8 mouse cellular contexts compared by ENCODE assay signal in the genomic region with DNA sequence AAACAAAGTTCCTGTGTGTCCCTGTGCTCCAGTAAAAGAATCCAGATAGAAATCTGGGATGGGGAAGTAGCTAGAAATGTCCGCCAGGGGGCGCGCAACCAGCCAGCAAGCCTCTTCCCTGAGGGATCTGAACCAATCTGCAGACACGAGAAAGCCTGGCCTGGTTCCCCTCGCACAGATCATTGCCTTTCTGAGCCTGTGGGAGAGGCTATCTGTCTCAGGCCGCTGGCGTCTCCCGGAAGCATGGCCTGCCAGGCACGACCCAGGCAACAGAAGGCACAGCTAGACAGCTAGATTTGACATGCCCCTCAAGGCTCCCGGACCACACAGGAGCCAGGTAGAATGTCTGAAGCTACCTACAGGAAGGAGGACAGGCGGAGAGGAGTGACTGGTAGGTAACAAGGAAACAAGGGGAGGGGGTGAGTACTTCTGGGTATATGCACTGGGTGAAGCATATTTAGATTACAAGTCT. TPM values are rescaled to one million over a fixed set of nuclear protein-coding genes. Genes with fewer than 3 reads are reported as not detected.
DNase-seq lines count a peak whose midpoint lies in the region; ATAC-seq and TF ChIP-seq lines count a peak whose summit lies in the region.

Gene Dgcr6 (plus strand): TSS at position 130 of the 472 bp plus-strand sequence.

- H3K27me3 ChIP-seq in heart, embryonic 11.5 days (ENCODE audit: control insufficient read depth, insufficient read depth, low read length): no peaks in the 10 kb centered on the region
- H3K27me3 ChIP-seq in kidney, embryonic 15.5 days: peaks cover 3% of the 10 kb centered on the region; the same call in 1 of the 2 replicates
- H3K27me3 ChIP-seq in limb, embryonic 15.5 days: 0 out of 2 replicates have a peak, but pooled peaks cover 9% of the 10 kb centered on the region
- H3K27me3 ChIP-seq in midbrain, postnatal 0 days (ENCODE audit: insufficient read depth, low read length): no peaks in the 10 kb centered on the region; the same call in 1 of the 2 replicates
- no peaks in the 10 kb centered on the region for H3K27me3 ChIP-seq in splenic B cell, adult 2 months (ENCODE audit: control insufficient read depth, insufficient read depth, low read length, poor library complexity, severe bottlenecking)

- ATAC-seq in heart, embryonic 11.5 days (replicated peaks; ENCODE audit: insufficient number of reproducible peaks, low FRiP score, low TSS enrichment): no peak
- peak; percentile 88 for ATAC-seq in kidney, embryonic 15.5 days (replicated peaks; ENCODE audit: low FRiP score)
- 0 out of 2 replicates have a peak, but pooled peaks have one; percentile 44 for ATAC-seq in limb, embryonic 15.5 days (ENCODE audit: insufficient number of reproducible peaks, low FRiP score, low TSS enrichment, low read depth)
- peak; percentile 81 for ATAC-seq in midbrain, postnatal 0 days (ENCODE audit: low FRiP score)

- no peak within 1 kb of the TSS for H3K9ac ChIP-seq in heart, embryonic 11.5 days (ENCODE audit: low read depth, low read length)
- no peak within 1 kb of the TSS for H3K9ac ChIP-seq in kidney, embryonic 15.5 days
- no peak within 1 kb of the TSS for H3K9ac ChIP-seq in limb, embryonic 15.5 days
- peak within 1 kb of the TSS; percentile 48 for H3K9ac ChIP-seq in midbrain, postnatal 0 days (replicated peaks; ENCODE audit: low read length, poor library complexity, severe bottlenecking)

- TF ChIP-seq CTCF in embryonic fibroblast, embryonic 13.5 days (IDR thresholded peaks at IDR 0.05; ENCODE audit: borderline replicate concordance, insufficient read depth, low read length): peak; percentile 64
- TF ChIP-seq CTCF in midbrain, postnatal 0 days (IDR thresholded peaks at IDR 0.05): peak; percentile 96

- H3K4me2 ChIP-seq in heart, embryonic 11.5 days: peak within 1 kb of the TSS; percentile 25; the same call in 1 of the 2 replicates
- H3K4me2 ChIP-seq in kidney, embryonic 15.5 days: peak within 1 kb of the TSS; percentile 45
- peak within 1 kb of the TSS; percentile 8; the same call in 1 of the 2 replicates for H3K4me2 ChIP-seq in limb, embryonic 15.5 days
- peak within 1 kb of the TSS; percentile 38; the same call in 1 of the 2 replicates for H3K4me2 ChIP-seq in midbrain, postnatal 0 days (ENCODE audit: low read depth, low read length, poor library complexity, severe bottlenecking)

- no peaks in the 10 kb centered on the region for H3K36me3 ChIP-seq in heart, embryonic 11.5 days (ENCODE audit: control insufficient read depth, insufficient read depth, low read length)
- H3K36me3 ChIP-seq in kidney, embryonic 15.5 days: no peaks in the 10 kb centered on the region
- no peaks in the 10 kb centered on the region for H3K36me3 ChIP-seq in limb, embryonic 15.5 days
- H3K36me3 ChIP-seq in midbrain, postnatal 0 days (ENCODE audit: insufficient read depth, low read length): no peaks in the 10 kb centered on the region
- no peaks in the 10 kb centered on the region for H3K36me3 ChIP-seq in splenic B cell, adult 2 months (ENCODE audit: control insufficient read depth, insufficient read depth, low read length, poor library complexity, severe bottlenecking)

- no peaks in the 10 kb centered on the region for H3K9me3 ChIP-seq in heart, embryonic 11.5 days (replicated peaks; ENCODE audit: control insufficient read depth, low read length)
- H3K9me3 ChIP-seq in kidney, embryonic 15.5 days (replicated peaks): no peaks in the 10 kb centered on the region
- H3K9me3 ChIP-seq in limb, embryonic 15.5 days: no peaks in the 10 kb centered on the region
- no peaks in the 10 kb centered on the region for H3K9me3 ChIP-seq in midbrain, postnatal 0 days (ENCODE audit: low read length)

- no peak within 1 kb of the TSS for H3K27ac ChIP-seq in embryonic fibroblast, embryonic 13.5 days (ENCODE audit: insufficient read depth, low read length)
- no peak within 1 kb of the TSS for H3K27ac ChIP-seq in heart, embryonic 11.5 days (ENCODE audit: low read depth, low read length)
- peak within 1 kb of the TSS; percentile 38; the same call in 1 of the 2 replicates for H3K27ac ChIP-seq in kidney, embryonic 15.5 days
- no peak within 1 kb of the TSS for H3K27ac ChIP-seq in limb, embryonic 15.5 days
- peak within 1 kb of the TSS; percentile 55; the same call in 1 of the 2 replicates for H3K27ac ChIP-seq in midbrain, postnatal 0 days (ENCODE audit: low read depth, low read length)

- no peak within 1 kb of the TSS for H3K4me3 ChIP-seq in embryonic fibroblast, embryonic 13.5 days (ENCODE audit: insufficient read depth, low read length)
- no peak within 1 kb of the TSS for H3K4me3 ChIP-seq in heart, embryonic 11.5 days (ENCODE audit: low read depth, low read length)
- no peak within 1 kb of the TSS for H3K4me3 ChIP-seq in kidney, embryonic 15.5 days (replicated peaks)
- H3K4me3 ChIP-seq in limb, embryonic 15.5 days: 0 out of 2 replicates have a peak within 1 kb of the TSS, but pooled peaks have one; percentile 7
- H3K4me3 ChIP-seq in midbrain, postnatal 0 days (ENCODE audit: low read depth, low read length): peak within 1 kb of the TSS; percentile 11; the same call in 1 of the 2 replicates

- DNase-seq in CD4-positive helper T cell, adult 2 months (ENCODE audit: low read depth, low spot score): peak; percentile 48
- peak; percentile 94 for DNase-seq in brain, adult 2 months (ENCODE audit: low read depth, low spot score)
- peak; percentile 93 for DNase-seq in midbrain, postnatal 0 days (ENCODE audit: low spot score)
- peak; percentile 61 for DNase-seq in splenic B cell, adult 2 months (ENCODE audit: low read depth, low spot score)

- WGBS in heart, embryonic 11.5 days (ENCODE audit: insufficient replicate concordance): 12% methylated on average over 11 of the region's 11 CpGs
- 8% methylated on average over 11 of the region's 11 CpGs for WGBS in kidney, embryonic 15.5 days
- 12% methylated on average over 11 of the region's 11 CpGs for WGBS in limb, embryonic 15.5 days
- 13% methylated on average over 11 of the region's 11 CpGs for WGBS in midbrain, postnatal 0 days

- no peak for TF ChIP-seq POLR2A in embryonic fibroblast, embryonic 13.5 days (IDR thresholded peaks at IDR 0.05; ENCODE audit: low read depth, low read length)

- H3K4me1 ChIP-seq in embryonic fibroblast, embryonic 13.5 days (ENCODE audit: control insufficient read depth, insufficient read depth, low read length): no peaks in the 10 kb centered on the region
- H3K4me1 ChIP-seq in heart, embryonic 11.5 days (ENCODE audit: control insufficient read depth, insufficient read depth, low read length): peaks cover 6% of the 10 kb centered on the region; the same call in 1 of the 2 replicates
- peaks cover 14% of the 10 kb centered on the region for H3K4me1 ChIP-seq in kidney, embryonic 15.5 days
- H3K4me1 ChIP-seq in limb, embryonic 15.5 days: peaks cover 2% of the 10 kb centered on the region; the same call in 1 of the 2 replicates
- H3K4me1 ChIP-seq in midbrain, postnatal 0 days (ENCODE audit: insufficient read depth, low read length): peaks cover 3% of the 10 kb centered on the region; the same call in 1 of the 2 replicates

RNA-seq across cellular contexts. Expression of gene Dgcr6, which starts in this region (rescaled TPM):
- polyA plus RNA-seq in embryonic fibroblast, embryonic 13.5 days (2011; ENCODE audit: insufficient read length, low read depth, missing spikeins): 26.1 and 34.5 TPM in 2 replicates
- polyA plus RNA-seq in heart, embryonic 11.5 days (2014; fragmentation: Nextera tagmentation; extraction: Ambion mirVana): 64.3 and 64.7 TPM in 2 replicates
- polyA plus RNA-seq in kidney, embryonic 15.5 days (2015; fragmentation: Nextera tagmentation; extraction: Ambion mirVana): 93.2 and 105 TPM in 2 replicates
- polyA plus RNA-seq in limb, embryonic 15.5 days (2015; fragmentation: Nextera tagmentation; extraction: Ambion mirVana): 108 and 114 TPM in 2 replicates
- total RNA-seq in midbrain, postnatal 0 days (2014; rRNA removed): 64.0 and 68.5 TPM in 2 replicates
- polyA plus RNA-seq in midbrain, postnatal 0 days (2015; fragmentation: Nextera tagmentation; extraction: Ambion mirVana): 164 and 172 TPM in 2 replicates

Comparison
In these comparisons a context has a peak if more than half of its experiments do, and no peak if none do; other contexts are left out.
1. H3K27ac ChIP-seq: peak in kidney, embryonic 15.5 days (single experiment) and midbrain, postnatal 0 days (single experiment); none in embryonic fibroblast, embryonic 13.5 days (single experiment), heart, embryonic 11.5 days (single experiment) and limb, embryonic 15.5 days (single experiment).
2. H3K4me3 ChIP-seq: peak in limb, embryonic 15.5 days (single experiment) and midbrain, postnatal 0 days (single experiment); none in embryonic fibroblast, embryonic 13.5 days (single experiment), heart, embryonic 11.5 days (single experiment) and kidney, embryonic 15.5 days (single experiment).
3. Peak in every context shown above with its lines, with median percentiles within 50 percentile points of each other: DNase-seq and H3K4me2 ChIP-seq.